Mouse (Mus musculus) cerebellum, adult 2 months (tissue): ENCODE measurements around the gene Gm1043.

ENCODE experiments used
- CTCF ChIP-seq: fragments of 200-500 bp; IDR thresholded peaks from 2 replicates; pipeline ENCODE4 v1.5.1; 2011; ENCODE audit warnings: low read depth, mild to moderate bottlenecking, control low read depth, low read length, moderate library complexity, borderline replicate concordance; ENCODE audit not compliant: insufficient read depth
- POLR2A ChIP-seq: fragments of 200-500 bp; IDR thresholded peaks from 2 replicates; pipeline ENCODE4 v1.6.1; 2011; ENCODE audit warnings: low read length, control low read depth, borderline replicate concordance; ENCODE audit not compliant: insufficient read depth

DNA sequence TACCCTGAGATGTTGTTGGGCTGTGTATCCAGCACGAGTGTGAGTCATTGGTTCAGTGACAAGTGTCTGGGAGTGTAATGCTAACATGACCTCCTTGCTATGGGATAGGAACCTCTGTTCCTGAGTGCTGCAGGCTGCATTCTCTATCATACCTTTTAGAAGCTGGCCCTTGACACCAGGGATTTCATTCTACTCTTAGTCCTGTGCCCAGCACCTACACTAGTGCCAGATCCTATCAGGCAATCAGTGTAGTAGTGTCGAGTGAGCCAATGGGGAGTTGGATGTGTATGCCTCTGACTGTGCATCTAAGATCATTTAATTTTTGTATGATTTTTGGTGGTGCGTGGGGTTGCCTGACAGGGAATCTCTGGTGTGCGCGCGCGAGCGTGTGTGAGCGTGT is 156.1 kb downstream of the Gm1043 start:
- no peak for TF ChIP-seq POLR2A
- no peak for TF ChIP-seq CTCF
